Mouse (Mus musculus) neural tube, embryonic 12.5 days (tissue): Measurements from ENCODE around the gene Cacnb3. TPM values are rescaled to one million over a fixed set of nuclear protein-coding genes. Genes with fewer than 3 reads are reported as not detected.

Experiments
- ATAC-seq: fragments of 200-750 bp; cut with Nextera tagmentation; 2 replicates; pipeline ENCODE4 v1.8.0; 2017; ENCODE audit warnings: low read depth, mild to moderate bottlenecking, moderate TSS enrichment, moderate library complexity; ENCODE audit not compliant: low FRiP score
- H3K27ac ChIP-seq: fragments of 300-500 bp; sonication (generic); 2 replicates; pipeline ENCODE4 v1.5.1; 2016
- H3K27me3 ChIP-seq: fragments of 300-500 bp; sonication (generic); replicated peaks from 2 replicates; pipeline ENCODE4 v1.6.1; 2016; ENCODE audit warnings: mild to moderate bottlenecking
- H3K36me3 ChIP-seq: fragments of 300-500 bp; sonication (generic); 2 replicates; pipeline ENCODE4 v1.6.1; 2016; ENCODE audit warnings: mild to moderate bottlenecking
- H3K4me1 ChIP-seq: fragments of 300-500 bp; sonication (generic); 2 replicates; pipeline ENCODE4 v1.6.1; 2016
- H3K4me2 ChIP-seq: fragments of 300-500 bp; sonication (generic); replicated peaks from 2 replicates; pipeline ENCODE4 v1.6.1; 2016; ENCODE audit warnings: mild to moderate bottlenecking
- H3K4me3 ChIP-seq: fragments of 300-500 bp; sonication (generic); 2 replicates; pipeline ENCODE4 v1.5.1; 2016
- H3K9ac ChIP-seq: fragments of 300-500 bp; sonication (generic); 2 replicates; pipeline ENCODE4 v1.6.1; 2016; ENCODE audit warnings: mild to moderate bottlenecking
- H3K9me3 ChIP-seq: fragments of 300-500 bp; sonication (generic); 2 replicates; pipeline ENCODE4 v1.6.1; 2016; ENCODE audit warnings: mild to moderate bottlenecking
- WGBS: fragments of 180-500 bp; shearing (Covaris S2); methylation state at CpG from one replicate; pipeline ENCODE4 v1.1.7; 2016; 5-methylcytosine and 5-hydroxymethylcytosine counted together
- polyA plus RNA-seq: library from polyadenylated mRNA; unstranded; fragments of >200 nt; fragmentation: Nextera tagmentation; extraction: Ambion mirVana; gene quantifications from 2 replicates; pipeline ENCODE4 v1.2.1, GENCODE M21; 2016

Gene Cacnb3
- polyA plus RNA-seq, 1 experiment from 2014 or later, result 127 TPM

- Histone ChIP-seq H3K4me1 (peaks cover 4% of the 10 kb centered on the region), H3K36me3 (no peaks in the 10 kb centered on the region), H3K4me3 (no peak overlapping the region), H3K27me3 (no peaks in the 10 kb centered on the region; the same call in 1 of the 2 replicates), H3K9me3 (no peaks in the 10 kb centered on the region), H3K4me2 (no peak overlapping the region), H3K27ac (no peak overlapping the region), H3K9ac (no peak overlapping the region)
- no peak for ATAC-seq
- WGBS, result 69% methylated on average over 3 of the region's 3 CpGs
Measured at GRCm38 (mm10) chr15:98685926-98686325, 55.3 kb downstream of the Cacnb3 start.

- H3K4me2 ChIP-seq, result no peak overlapping the region
- H3K9me3 ChIP-seq, result no peaks in the 10 kb centered on the region
- H3K4me3 ChIP-seq, result no peak overlapping the region
- WGBS, result 84% methylated on average over 2 of the region's 2 CpGs
- H3K27me3 ChIP-seq, result no peaks in the 10 kb centered on the region
- H3K27ac ChIP-seq, result no peak overlapping the region
- H3K36me3 ChIP-seq, result no peaks in the 10 kb centered on the region
- H3K4me1 ChIP-seq, result peaks cover 17% of the 10 kb centered on the region
- no peak for ATAC-seq
- no peak overlapping the region for H3K9ac ChIP-seq
Measured at GRCm38 (mm10) chr15:98689682-98690081, 59.0 kb downstream of the Cacnb3 start.

DNA sequence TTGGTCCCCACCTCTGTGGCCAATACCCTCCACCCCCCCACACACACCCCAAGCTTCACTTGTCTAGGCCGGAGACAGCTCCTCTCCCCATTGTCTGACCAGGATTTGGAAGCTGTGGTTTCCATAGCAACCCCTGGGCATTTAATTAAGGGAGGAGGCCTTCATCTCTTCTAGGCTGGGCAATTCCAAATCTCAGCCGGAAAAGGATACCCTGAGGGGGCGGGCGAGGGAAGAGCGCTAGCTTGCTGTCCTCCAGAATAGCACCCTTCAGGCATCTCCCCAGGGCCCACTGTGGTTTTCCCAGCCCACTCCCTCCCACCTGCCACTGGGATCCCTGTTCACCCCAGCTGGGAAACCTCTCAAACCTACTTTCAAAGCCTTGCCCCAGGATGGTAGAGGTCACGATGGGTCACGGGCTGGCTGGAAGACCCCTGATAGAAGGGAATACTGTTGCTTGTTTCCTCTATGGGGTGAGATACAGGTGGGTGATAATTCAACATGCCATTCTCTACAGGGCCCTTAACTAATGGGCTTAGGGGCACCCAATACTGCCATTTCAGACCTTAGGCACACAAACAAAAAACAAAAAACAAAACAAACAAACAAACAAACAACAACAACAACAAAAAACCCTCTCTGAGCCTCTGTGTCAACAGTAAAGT is 61.0 kb downstream of the Cacnb3 start:
- Histone ChIP-seq H3K9me3 (no peaks in the 10 kb centered on the region), H3K27ac (no peak overlapping the region), H3K4me1 (peaks cover 17% of the 10 kb centered on the region), H3K4me3 (no peak overlapping the region), H3K9ac (no peak overlapping the region), H3K4me2 (peak overlapping the region; percentile 10), H3K27me3 (no peaks in the 10 kb centered on the region), H3K36me3 (no peaks in the 10 kb centered on the region)
- WGBS, result 16% methylated on average over 7 of the region's 7 CpGs
- ATAC-seq, result 0 out of 2 replicates have a peak, but pooled peaks have one; percentile 48

DNA sequence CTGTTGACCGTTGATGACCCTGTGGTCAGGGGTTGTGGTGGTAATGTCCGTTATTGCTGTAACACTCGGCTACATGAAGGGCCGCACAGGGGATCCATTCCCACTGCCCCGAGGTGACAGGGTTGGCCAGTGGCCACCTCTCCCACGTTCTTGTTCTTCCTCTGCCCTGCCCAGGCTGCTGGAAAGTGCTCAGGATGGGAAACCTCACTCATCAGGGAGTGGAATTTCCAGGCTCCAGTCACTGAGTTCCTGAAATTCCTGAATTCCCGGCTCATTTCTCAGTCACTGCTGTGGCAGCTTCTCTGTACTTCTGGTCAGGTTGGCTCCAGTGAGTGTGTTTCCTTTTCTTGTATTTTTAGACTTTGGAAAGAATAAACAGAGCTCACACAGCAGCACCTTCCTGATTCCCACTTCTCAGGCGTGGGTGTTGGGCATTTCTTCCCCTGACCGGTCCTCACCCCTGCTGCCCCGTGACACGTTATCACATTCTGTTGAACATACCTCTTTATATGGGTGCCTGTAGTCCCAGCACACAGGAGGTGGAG is 61.6 kb downstream of the Cacnb3 start:
- Histone ChIP-seq H3K9ac (no peak overlapping the region), H3K4me3 (no peak overlapping the region), H3K36me3 (no peaks in the 10 kb centered on the region), H3K9me3 (no peaks in the 10 kb centered on the region), H3K4me1 (peaks cover 17% of the 10 kb centered on the region), H3K27me3 (no peaks in the 10 kb centered on the region), H3K4me2 (no peak overlapping the region), H3K27ac (no peak overlapping the region)
- WGBS, result 52% methylated on average over 11 of the region's 11 CpGs
- ATAC-seq, result no peak

Other genes with a start within 250 kb of the Cacnb3 start
- gene Olfr283, start 249.9 kb upstream of the Cacnb3 start, polyA plus RNA-seq, result not detected in 2 replicates
- gene Olfr282, start 199.6 kb upstream of the Cacnb3 start, polyA plus RNA-seq, result not detected in 2 replicates
- gene Olfr281, start 178.3 kb upstream of the Cacnb3 start, polyA plus RNA-seq, result not detected in 2 replicates
- gene OR5BS1P, start 160.9 kb upstream of the Cacnb3 start, polyA plus RNA-seq, result not detected in 2 replicates
- gene Lalba, start 148.1 kb upstream of the Cacnb3 start, polyA plus RNA-seq, result not detected in 2 replicates
- not detected in 2 replicates for gene Olfr279, start 138.4 kb upstream of the Cacnb3 start, polyA plus RNA-seq
- 169 and 183 TPM in 2 replicates for gene Kansl2, start 96.6 kb upstream of the Cacnb3 start, polyA plus RNA-seq
- 65.7 and 65.8 TPM in 2 replicates for gene Ccnt1, start 59.9 kb upstream of the Cacnb3 start, polyA plus RNA-seq
- not detected in 2 replicates for gene 4930415O20Rik, start 59.8 kb upstream of the Cacnb3 start, polyA plus RNA-seq
- gene Adcy6, start 20.8 kb upstream of the Cacnb3 start, polyA plus RNA-seq, result 14.5 and 16.3 TPM in 2 replicates
- gene Ddx23, start 32.1 kb downstream of the Cacnb3 start, polyA plus RNA-seq, result 16.4 and 23.2 TPM in 2 replicates
- gene Rnd1, start 46.6 kb downstream of the Cacnb3 start, polyA plus RNA-seq, result 7.8 and 9.7 TPM in 2 replicates
- 2.1 and 2.3 TPM in 2 replicates for gene Ccdc65, start 77.4 kb downstream of the Cacnb3 start, polyA plus RNA-seq
- gene Fkbp11, start 97.4 kb downstream of the Cacnb3 start, polyA plus RNA-seq, result 7.7 and 8.9 TPM in 2 replicates
- gene Arf3, start 132.4 kb downstream of the Cacnb3 start, polyA plus RNA-seq, result 69.7 and 77.4 TPM in 2 replicates
- 0.26 and 0.53 TPM in 2 replicates for gene Wnt10b, start 147.3 kb downstream of the Cacnb3 start, polyA plus RNA-seq
- gene Wnt1, start 159.0 kb downstream of the Cacnb3 start, polyA plus RNA-seq, result 7.5 and 12.3 TPM in 2 replicates
- 0.47 and 0.82 TPM in 2 replicates for gene Ddn, start 178.7 kb downstream of the Cacnb3 start, polyA plus RNA-seq
- gene Prkag1, start 200.7 kb downstream of the Cacnb3 start, polyA plus RNA-seq, result 70.1 and 79.2 TPM in 2 replicates
- 10.4 and 12.3 TPM in 2 replicates for gene Kmt2d, start 240.4 kb downstream of the Cacnb3 start, polyA plus RNA-seq